Mouse (Mus musculus) liver, adult (tissue): ENCODE data around the gene Mylk3.

Experiments used
- GATA4 ChIP-seq: IDR thresholded peaks from 2 replicates; pipeline ENCODE4 v1.6.1; 2014; ENCODE audit warnings: mild to moderate bottlenecking, low read length; ENCODE audit not compliant: insufficient replicate concordance

The Mylk3 gene

DNA sequence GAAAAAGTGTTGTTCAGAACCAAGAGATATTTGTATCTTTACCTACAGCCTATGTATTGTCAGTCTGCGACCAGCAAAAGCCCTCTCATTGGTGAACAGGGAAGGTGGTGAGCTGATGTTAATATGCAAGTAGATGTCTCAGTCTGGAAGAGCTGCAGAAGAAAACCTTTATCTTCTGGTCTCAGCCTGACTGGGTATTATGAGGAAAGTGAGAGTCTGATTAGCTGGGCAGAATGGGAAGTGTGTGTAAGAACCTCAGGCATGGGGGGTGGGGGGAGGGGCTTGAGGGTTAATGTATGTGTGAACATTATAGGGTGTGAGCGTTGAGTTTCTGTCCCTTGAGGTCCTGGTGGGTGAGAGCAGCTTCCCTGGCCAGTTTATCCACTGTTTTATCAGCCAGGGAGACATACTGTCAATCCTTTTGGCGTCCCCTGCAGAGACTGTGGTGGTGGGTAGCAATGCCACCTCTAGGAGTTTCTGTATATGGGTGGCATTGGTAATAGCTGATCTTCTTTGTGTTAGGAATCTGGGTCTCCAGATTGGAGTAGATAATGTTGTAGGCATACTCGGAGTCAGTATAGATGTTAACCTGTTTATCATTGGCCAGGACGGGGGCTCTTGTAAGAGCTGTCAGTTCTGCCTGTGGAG, 10.4 kb upstream of the Mylk3 start:
- TF ChIP-seq GATA4: no peak

DNA sequence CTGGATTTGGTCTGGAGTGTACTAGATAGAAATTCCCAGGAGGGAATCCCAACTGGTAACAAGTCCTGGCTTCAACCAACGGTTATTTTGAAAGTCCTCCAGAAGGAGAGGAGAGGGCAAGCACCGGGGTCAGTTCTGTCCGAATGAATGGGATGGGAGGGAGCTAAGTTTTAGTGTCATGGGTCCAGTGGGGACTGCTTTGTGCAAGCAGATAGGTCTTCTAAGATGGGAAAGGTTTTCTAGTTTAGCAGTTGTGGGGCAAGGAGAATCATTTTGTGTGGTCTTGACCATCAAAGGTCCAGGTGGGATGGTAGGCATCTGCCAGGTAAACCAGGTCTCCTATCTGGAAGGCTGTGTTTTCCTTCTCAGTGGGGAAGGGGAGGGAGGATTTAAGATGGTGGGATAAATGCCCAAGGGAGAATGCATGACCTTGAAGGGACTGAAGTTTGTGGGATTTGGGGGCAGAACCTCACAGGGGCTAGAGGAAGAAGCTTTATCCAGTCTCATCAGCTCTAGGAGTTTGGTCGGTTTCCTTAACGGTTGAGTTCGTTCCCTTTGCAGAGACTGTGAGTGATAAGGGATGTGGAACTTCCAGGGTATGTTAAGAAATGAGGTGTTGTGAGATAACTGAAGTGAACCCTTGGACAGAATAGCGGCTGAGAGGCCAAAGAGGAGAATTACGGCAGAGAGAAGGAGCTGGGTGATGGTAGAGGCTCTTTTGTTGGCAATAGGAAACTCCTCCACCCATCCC, 9.7 kb upstream of the Mylk3 start:
- TF ChIP-seq GATA4: no peak

DNA sequence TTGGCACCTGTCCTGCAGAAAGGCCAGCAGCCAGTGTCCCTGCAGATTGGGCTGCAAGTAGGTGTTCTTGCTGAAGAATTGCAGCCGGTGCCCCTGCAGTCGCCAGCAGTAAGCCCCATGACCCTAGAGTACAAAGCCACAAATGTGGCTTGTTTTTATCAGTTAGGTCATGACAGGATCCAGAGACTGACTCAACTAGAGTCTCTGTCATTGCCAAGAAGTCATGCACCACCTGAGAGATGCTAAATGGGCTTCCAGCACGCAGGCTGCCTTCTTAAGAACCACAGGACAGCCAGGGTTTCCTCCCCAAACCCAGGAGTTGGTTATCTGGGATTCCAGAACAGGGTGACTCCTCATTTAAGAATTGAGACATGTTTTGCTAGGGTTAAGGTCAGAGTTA, 8.9 kb upstream of the Mylk3 start:
- TF ChIP-seq GATA4: no peak

DNA sequence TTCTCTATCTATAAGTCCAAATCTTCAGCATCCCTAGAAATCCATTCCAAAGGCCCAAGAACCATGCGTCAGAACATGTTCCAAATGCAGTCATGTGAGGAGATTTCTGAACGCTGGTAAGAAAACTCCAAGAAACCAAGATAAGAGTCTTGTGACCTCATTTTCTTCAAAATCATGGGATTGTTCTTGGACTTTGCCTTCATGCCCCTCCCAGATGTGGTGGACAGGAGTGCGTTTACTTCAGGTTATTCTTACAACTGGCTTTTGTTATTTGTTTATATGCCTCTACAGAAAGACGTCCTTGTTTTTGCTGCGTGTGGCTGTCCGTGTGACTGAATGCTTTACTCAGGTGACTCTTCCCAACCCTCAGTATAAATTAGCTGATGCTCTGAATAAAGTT, 7.1 kb upstream of the Mylk3 start:
- no peak for TF ChIP-seq GATA4

DNA sequence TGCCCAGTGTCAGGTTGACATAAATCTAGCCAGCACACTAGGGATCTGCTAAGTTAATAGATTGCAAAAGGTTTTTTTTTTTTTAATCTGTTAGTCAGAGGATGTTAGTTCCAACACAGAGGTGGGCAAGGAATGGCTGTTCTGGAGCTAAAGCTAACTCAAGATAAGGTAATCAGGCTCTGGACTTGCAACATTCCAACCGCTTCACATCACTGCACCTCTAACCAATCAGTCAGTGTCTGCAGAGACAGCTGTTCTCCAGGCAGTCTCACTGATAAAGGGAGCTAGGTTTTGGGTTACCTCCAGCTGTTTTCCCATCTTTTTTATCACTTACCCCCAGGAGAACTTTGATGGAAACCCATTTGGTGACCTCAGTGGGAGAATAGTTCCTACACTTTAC, 5.3 kb upstream of the Mylk3 start:
- no peak for TF ChIP-seq GATA4

DNA sequence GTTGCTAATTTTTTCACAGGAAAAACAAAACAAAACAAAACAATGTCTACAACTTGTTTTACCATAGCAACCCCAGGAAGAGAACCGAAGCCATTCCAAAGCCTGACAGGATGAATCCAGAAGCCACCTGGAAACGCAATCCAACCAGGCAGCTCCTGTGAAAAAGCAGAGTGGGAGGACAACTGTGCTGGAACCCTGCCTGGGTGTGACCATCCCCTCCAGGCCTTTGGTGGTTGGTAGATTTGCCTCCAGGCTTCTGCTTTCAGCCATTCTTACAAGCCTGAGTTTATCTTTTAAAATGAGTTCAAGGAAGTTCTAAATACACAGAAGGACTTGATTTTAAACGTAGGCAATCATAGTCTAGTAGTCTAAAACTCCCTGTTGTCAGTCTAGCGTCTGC, 4.2 kb downstream of the Mylk3 start:
- TF ChIP-seq GATA4: no peak

DNA sequence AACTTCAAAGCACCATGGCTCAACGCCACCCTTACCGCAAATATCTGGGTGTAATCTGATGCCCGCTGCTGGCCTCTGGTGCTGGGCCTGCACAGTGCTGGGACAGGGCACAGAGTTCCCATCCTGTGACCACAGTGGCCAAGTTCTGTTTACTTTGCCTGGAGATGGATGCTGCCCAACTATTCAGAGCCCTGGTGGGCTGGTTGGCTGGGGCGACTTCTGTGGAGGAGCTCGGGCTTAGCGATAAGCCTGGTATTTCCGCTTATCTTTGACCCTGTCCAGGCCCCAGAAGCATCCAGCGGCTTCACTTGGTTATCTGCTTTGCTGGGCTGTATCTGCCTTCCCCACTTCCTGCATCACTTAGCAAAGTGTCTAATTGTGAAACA, 5.3 kb downstream of the Mylk3 start:
- TF ChIP-seq GATA4: peak; percentile 99

DNA sequence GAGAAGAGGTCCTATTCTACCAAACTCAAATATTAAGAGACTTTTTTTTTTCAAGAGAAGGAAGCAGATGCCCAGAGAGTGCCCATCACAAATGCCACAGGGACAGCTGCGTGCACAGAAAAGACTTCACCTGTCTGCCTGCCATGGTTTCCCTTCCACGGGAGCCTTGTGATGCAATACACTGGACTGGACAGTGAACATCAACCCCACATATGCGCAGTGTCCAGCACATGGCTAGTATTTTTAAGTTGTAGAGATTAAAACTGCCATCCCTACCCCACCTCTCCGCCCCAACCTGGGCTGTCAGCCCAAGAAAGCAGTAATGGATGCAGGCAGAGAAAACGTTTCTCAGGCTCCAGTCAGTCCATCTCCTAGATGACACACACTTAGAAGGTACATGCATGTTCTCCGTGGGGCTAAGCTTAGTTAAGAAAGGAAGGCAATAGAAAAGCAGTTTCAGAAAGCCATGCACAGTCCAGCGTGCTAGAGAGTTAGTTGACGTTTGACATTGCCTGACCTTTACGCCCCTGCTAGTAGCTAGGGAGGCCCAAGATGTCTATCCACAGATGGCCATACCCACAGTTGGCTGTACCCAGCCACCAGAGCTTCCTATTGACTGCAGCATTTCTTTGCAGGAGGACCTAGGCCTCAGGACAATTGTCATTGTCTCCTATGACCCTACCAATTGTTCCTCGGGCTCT, 5.9 kb downstream of the Mylk3 start:
- no peak for TF ChIP-seq GATA4

DNA sequence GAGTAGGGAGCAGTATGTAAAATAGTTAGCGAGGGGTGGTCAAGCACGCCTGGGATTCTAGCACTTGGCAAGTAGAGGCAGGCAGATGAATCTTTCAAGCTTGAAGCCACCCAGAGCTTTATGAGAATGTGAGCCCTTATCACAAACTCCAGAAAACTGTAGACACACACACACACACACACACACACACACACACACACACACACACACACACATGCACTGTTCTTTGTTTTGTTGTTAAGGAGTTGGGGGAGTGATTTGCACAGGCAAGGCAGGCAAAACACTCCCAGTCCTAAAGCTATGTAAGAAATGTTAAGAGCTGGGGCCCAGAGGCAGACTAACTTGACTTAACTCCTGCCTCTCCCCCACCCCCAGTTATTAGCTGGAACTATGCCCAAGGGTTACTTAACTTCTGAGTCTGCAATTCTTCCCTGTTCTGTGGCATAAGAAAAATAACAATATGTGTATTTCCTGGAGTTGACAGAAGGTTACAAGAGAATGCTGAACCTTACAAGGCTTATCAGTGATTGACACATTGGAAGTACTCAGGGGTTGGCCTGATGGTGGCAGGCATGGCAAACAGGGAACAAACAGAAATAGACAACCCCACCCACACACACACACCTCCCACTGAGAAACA, 6.9 kb downstream of the Mylk3 start:
- 0 out of 2 replicates have a peak, but pooled peaks have one; percentile 51 for TF ChIP-seq GATA4

DNA sequence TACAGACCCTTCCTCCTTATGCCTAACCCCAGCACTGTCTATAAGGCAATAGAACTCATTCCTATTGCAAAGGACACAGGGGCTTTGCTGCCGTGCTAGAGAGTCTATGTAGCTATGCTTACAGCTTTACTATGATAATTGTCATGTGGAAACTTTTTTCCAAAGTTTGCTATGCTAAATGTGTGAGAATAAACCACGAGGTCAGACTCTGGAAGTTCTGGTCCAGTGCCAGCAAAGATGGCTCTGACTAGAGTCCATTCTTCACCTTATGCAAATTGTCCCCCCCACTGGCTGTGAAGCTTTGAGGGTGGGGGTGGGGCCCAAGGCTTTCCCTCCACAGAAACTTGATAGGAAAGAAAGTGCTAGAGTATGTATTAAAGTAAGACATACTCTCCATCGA, 9.6 kb downstream of the Mylk3 start:
- TF ChIP-seq GATA4: no peak

DNA sequence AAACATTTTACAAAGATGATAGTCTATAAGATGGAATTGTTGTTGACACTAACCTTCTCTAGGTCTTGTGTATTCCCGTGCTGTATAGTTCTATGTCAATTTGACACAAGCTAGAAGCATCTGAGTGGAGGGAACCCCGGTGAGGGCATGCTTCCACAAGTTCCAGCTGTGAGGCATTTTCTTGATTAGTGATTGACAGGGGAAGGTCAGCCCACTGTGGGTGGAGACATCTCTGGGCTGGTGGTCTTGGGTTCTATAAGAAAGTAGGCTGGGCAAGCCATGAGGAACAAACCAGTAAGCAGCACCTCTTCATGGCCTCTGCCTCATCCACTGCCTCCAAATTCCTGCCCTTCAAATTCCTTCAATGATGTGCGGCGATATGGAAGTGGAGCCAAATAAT, 11.9 kb downstream of the Mylk3 start:
- no peak for TF ChIP-seq GATA4

DNA sequence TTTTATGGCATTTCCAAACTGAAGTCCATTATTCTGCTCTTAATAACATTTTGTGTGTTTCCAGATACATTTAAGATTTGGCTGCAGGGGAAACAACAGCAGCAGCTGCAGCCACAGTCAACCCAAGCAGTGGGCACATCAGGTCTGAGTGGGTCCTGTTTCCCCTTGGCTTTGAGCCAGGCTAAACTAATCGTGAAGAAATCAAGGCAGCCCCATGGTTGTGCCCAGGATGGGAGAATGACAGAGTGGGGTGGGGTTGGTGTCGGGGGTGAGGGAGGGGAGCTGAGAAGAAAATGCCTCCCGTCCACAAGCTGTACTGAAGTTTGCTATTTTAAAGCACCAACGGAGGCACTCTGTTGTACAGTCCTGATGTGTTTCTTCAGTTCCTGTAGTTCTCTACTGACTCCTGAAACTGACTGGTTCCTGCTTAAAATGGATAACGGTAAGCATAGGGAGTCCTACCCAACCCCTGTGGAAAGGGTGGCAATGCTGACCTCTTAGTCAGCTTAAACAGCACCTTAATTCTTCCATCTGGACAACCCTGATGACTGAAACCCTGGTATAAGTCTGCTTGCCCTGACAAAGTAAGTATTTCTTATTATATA, 12.6 kb downstream of the Mylk3 start:
- no peak for TF ChIP-seq GATA4

DNA sequence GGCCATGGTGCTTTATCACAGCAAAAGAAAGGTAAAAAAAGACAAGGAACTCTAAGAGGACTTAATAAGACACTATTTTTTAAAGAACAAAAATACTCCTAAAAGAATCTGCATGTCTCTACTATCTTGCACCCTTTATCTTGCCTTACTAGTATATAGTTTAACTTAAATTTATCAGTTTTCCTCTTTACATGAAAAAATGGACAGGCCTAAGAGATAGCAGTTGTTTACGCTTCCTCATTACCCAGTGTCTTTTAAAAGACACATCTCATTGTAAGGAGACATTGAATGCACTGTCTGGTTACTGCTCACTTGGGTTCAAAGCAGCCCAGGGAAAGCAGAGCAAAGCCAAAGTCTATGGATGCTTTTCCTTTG, 13.7 kb downstream of the Mylk3 start:
- no peak for TF ChIP-seq GATA4

DNA sequence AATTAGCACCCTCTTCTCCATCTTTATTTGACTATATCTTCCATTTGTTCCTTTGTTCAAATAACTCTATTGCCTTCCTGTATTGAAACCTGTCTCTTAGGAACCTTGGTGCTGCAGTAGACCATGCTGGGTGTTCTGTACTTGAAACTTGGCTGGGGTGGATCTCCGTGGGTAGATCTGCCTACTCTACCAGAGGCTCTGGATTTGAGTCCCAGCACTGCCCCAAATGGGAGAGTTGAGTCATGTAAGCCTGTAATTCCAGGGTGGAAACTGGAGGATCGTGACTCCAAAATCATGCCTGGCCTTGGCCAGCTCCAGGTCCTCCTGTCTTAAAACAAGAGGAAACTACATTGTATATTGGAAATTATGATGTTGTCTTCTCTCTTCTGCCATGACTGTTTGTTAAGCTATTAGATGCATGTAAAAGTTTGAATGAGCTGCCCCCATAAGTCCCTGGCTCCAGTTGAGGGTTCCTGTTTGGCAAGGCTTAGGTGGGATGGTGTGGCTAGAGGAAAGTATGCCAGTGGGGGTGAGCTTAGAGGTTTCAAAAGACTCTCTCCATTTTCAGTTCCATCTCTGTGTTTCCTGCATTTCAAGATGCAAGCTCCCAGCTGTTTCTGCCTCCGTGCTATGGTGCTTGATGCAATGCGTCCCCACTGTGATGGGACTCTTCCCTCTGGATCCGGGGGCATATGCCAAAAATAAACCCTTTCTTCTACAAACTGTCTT, 14.2 kb downstream of the Mylk3 start:
- no peak for TF ChIP-seq GATA4

DNA sequence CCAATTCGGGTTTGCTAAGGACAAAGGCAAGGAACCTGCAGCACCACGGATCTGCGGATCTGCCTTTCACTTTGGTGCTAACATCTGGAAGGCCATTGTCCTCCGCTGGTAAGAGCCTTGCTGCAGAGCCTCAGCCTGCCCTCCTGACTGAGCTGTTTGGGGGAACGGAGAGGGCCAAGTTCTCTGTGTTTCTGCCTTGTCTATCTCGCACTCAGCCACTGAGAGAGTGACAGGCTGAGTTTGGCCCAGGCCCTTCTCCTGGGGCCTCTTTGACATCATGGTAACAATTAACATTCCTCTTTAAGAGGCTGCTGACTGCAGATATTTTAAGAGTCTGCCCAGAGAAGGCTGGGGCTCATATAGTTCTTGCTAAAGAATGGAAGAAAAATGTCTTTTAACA, 21.0 kb downstream of the Mylk3 start:
- TF ChIP-seq GATA4: no peak
